13 mouse cellular contexts compared by ENCODE assay signal in genomic region chr15:99382893-99383292, GRCm38 (mm10). TPM values are rescaled to one million over a fixed set of nuclear protein-coding genes. Genes with fewer than 3 reads are reported as not detected.
DNase-seq lines count a peak whose midpoint lies in the region; ATAC-seq lines count a peak whose summit lies in the region.
"Had no signal": no experiment of that assay in that cellular context is flagged by ENCODE, and none has a peak within 500 bp of the region (broad histone marks: within the 10 kb centered on the region; RNA-seq: fewer than 3 reads in every experiment).

No protein-coding gene starts in this region.

- H3K36me3 ChIP-seq in kidney, embryonic 14.5 days (ENCODE audit: control insufficient read depth, insufficient read depth, low read length), result no peaks in the 10 kb centered on the region
- no peaks in the 10 kb centered on the region for H3K36me3 ChIP-seq in intestine, embryonic 16.5 days (ENCODE audit: control insufficient read depth, insufficient read depth, low read length)
- H3K36me3 ChIP-seq: embryonic facial prominence, embryonic 13.5 days had no signal

- no peaks in the 10 kb centered on the region for H3K27me3 ChIP-seq in kidney, embryonic 14.5 days (ENCODE audit: control insufficient read depth, insufficient read depth, low read length)
- H3K27me3 ChIP-seq in intestine, embryonic 16.5 days (replicated peaks; ENCODE audit: control insufficient read depth, insufficient read depth, low read length), result no peaks in the 10 kb centered on the region
- H3K27me3 ChIP-seq: embryonic facial prominence, embryonic 13.5 days had no signal

- H3K9me3 ChIP-seq in kidney, embryonic 14.5 days (ENCODE audit: control insufficient read depth, low read length), result no peaks in the 10 kb centered on the region
- no peaks in the 10 kb centered on the region for H3K9me3 ChIP-seq in intestine, embryonic 16.5 days (ENCODE audit: control insufficient read depth, low read length)

- no peak overlapping the region for H3K4me2 ChIP-seq in kidney, embryonic 14.5 days (replicated peaks; ENCODE audit: low read depth, low read length)
- H3K4me2 ChIP-seq in intestine, embryonic 16.5 days (ENCODE audit: low read depth, low read length), result no peak overlapping the region
- H3K4me2 ChIP-seq: embryonic facial prominence, embryonic 13.5 days; midbrain, embryonic 11.5 days had no signal

- H3K4me3 ChIP-seq in kidney, embryonic 14.5 days (ENCODE audit: low read length), result no peak overlapping the region
- H3K4me3 ChIP-seq in intestine, embryonic 16.5 days (ENCODE audit: low read length), result no peak overlapping the region
- H3K4me3 ChIP-seq: embryonic facial prominence, embryonic 13.5 days had no signal

- ATAC-seq in kidney, embryonic 14.5 days (ENCODE audit: low FRiP score, low TSS enrichment), result no peak
- peak; percentile 84 for ATAC-seq in intestine, embryonic 16.5 days

- no peak overlapping the region for H3K27ac ChIP-seq in kidney, embryonic 14.5 days (ENCODE audit: low read depth, low read length)
- H3K27ac ChIP-seq in intestine, embryonic 16.5 days (ENCODE audit: low read length), result no peak overlapping the region
- H3K27ac ChIP-seq: embryonic facial prominence, embryonic 13.5 days; liver, embryonic 14.5 days had no signal

- peak; percentile 62 to 89 for DNase-seq in kidney, adult 8-10 months
- DNase-seq in 416B (ENCODE audit: low read depth), result peak; percentile 55
- peak; percentile 48 for DNase-seq in lung, postnatal 36 days
- no peak for DNase-seq in embryo, embryonic 11 days
- no peak for DNase-seq in urinary bladder, postnatal 14 days (ENCODE audit: low spot score)
- DNase-seq: adrenal gland, adult 2 months; cerebellum, adult 11 months; thymus, postnatal 25 days had no signal

- no peak overlapping the region for H3K9ac ChIP-seq in kidney, embryonic 14.5 days (ENCODE audit: low read depth, low read length)
- H3K9ac ChIP-seq in intestine, embryonic 16.5 days (ENCODE audit: low read depth, low read length), result no peak overlapping the region
- H3K9ac ChIP-seq: embryonic facial prominence, embryonic 13.5 days; liver, embryonic 14.5 days had no signal

- H3K4me1 ChIP-seq in kidney, embryonic 14.5 days (ENCODE audit: control insufficient read depth, insufficient read depth, low read length), result 0 out of 2 replicates have a peak, but pooled peaks cover 5% of the 10 kb centered on the region
- H3K4me1 ChIP-seq in intestine, embryonic 16.5 days (ENCODE audit: control insufficient read depth, insufficient read depth, low read length), result no peaks in the 10 kb centered on the region

RNA-seq across cellular contexts. Expression of gene Tmbim6, which starts 9.8 kb away (rescaled TPM):
- polyA plus RNA-seq in kidney, embryonic 14.5 days (2014; fragmentation: Nextera tagmentation; extraction: Ambion mirVana), result 321 and 409 TPM in 2 replicates
- polyA plus RNA-seq in intestine, embryonic 16.5 days (2015; fragmentation: Nextera tagmentation; extraction: Ambion mirVana), result 726 and 829 TPM in 2 replicates

RNA-seq across cellular contexts. Expression of gene Fmnl3, which starts 12.6 kb away (rescaled TPM):
- polyA plus RNA-seq in kidney, embryonic 14.5 days (2014; fragmentation: Nextera tagmentation; extraction: Ambion mirVana), result 15.0 and 27.9 TPM in 2 replicates
- 10.6 and 10.8 TPM in 2 replicates for polyA plus RNA-seq in intestine, embryonic 16.5 days (2015; fragmentation: Nextera tagmentation; extraction: Ambion mirVana)

Comparison
In these comparisons a context has a peak if more than half of its experiments do, and no peak if none do; other contexts are left out.
1. DNase-seq: peak in kidney, adult 8-10 months (2 of 2), 416B (single experiment) and lung, postnatal 36 days (single experiment); none in embryo, embryonic 11 days (single experiment) and urinary bladder, postnatal 14 days (single experiment).